Mouse (Mus musculus): Measurements from ENCODE around the gene Trabd2b.

- TF ChIP-seq CTCF (IDR thresholded peaks at IDR 0.05; ENCODE audit: low read depth, low read length) = no peak
- no peak for TF ChIP-seq POLR2A (IDR thresholded peaks at IDR 0.05; ENCODE audit: insufficient read depth, low read length)
Measured at GRCm38 (mm10) chr4:114601201-114602009, 194.9 kb downstream of the Trabd2b start.

Data from ES-Bruce4 (cell line).